Mouse (Mus musculus) heart, postnatal 4 days (tissue): ENCODE measurements around the gene Zfand4. TPM values are rescaled to one million over a fixed set of nuclear protein-coding genes. Genes with fewer than 3 reads are reported as not detected.
"Not testable (repeated sequence)": the region's sequence is repeated elsewhere in the genome, so short reads cannot be mapped to it uniquely, and the experiment has no call there.

Experiments
- DNase-seq: peaks from one replicate; pipeline ENCODE4 v3.0.0; 2021
- total RNA-seq, 2 experiments: library from RNA; stranded (reverse); gene quantifications; 2 replicates each; pipeline ENCODE4 v1.2.3; 2021

Gene Zfand4
- total RNA-seq, 2 experiments from 2014 or later, result 6.0 to 7.5 TPM

GRCm38 (mm10) chr6:116326641-116327040, 62.6 kb downstream of the Zfand4 start:
- DNase-seq, result no peak

GRCm38 (mm10) chr6:116331396-116331795, 67.4 kb downstream of the Zfand4 start:
- DNase-seq, result peak; percentile 11

GRCm38 (mm10) chr6:116337466-116337834, 73.4 kb downstream of the Zfand4 start:
- no peak for DNase-seq

GRCm38 (mm10) chr6:116337835-116338501, 73.9 kb downstream of the Zfand4 start, which contains the start of gene March8:
Gene March8, plus strand, starts transcription at chr6:116338024.
- peak; percentile 91 for DNase-seq

- DNase-seq, result no peak
These were observed 74.5 kb downstream of the Zfand4 start for GRCm38 (mm10) chr6:116338520-116338919.

GRCm38 (mm10) chr6:116339088-116339487, 75.1 kb downstream of the Zfand4 start:
- no peak for DNase-seq

GRCm38 (mm10) chr6:116340521-116340920, 76.5 kb downstream of the Zfand4 start:
- DNase-seq, result no peak

GRCm38 (mm10) chr6:116347953-116348352, 83.9 kb downstream of the Zfand4 start:
- DNase-seq, result no peak

GRCm38 (mm10) chr6:116349997-116350396, 86.0 kb downstream of the Zfand4 start:
- DNase-seq, result no peak

GRCm38 (mm10) chr6:116350643-116351042, 86.6 kb downstream of the Zfand4 start:
- no peak for DNase-seq

GRCm38 (mm10) chr6:116351534-116351933, 87.5 kb downstream of the Zfand4 start:
- no peak for DNase-seq

GRCm38 (mm10) chr6:116353428-116353827, 89.4 kb downstream of the Zfand4 start:
- no peak for DNase-seq

GRCm38 (mm10) chr6:116356311-116356947, 92.4 kb downstream of the Zfand4 start:
- DNase-seq, result not testable (repeated sequence)

- DNase-seq, result no peak
These were observed 92.9 kb downstream of the Zfand4 start for GRCm38 (mm10) chr6:116356948-116357325.

- DNase-seq, result no peak
These were observed 94.0 kb downstream of the Zfand4 start for GRCm38 (mm10) chr6:116358056-116358455.

GRCm38 (mm10) chr6:116359256-116359655, 95.2 kb downstream of the Zfand4 start:
- DNase-seq, result no peak

GRCm38 (mm10) chr6:116361463-116361862, 97.4 kb downstream of the Zfand4 start:
- no peak for DNase-seq

- no peak for DNase-seq
These were observed 98.0 kb downstream of the Zfand4 start for GRCm38 (mm10) chr6:116361993-116362392.

GRCm38 (mm10) chr6:116367971-116368370, 103.9 kb downstream of the Zfand4 start:
- no peak for DNase-seq

- DNase-seq, result no peak
These were observed 105.8 kb downstream of the Zfand4 start for GRCm38 (mm10) chr6:116369811-116370210.

GRCm38 (mm10) chr6:116370216-116370976, 106.4 kb downstream of the Zfand4 start:
- DNase-seq, result no peak

GRCm38 (mm10) chr6:116371500-116371899, 107.5 kb downstream of the Zfand4 start:
- no peak for DNase-seq

GRCm38 (mm10) chr6:116374136-116374535, 110.1 kb downstream of the Zfand4 start:
- DNase-seq, result no peak
